Mouse (Mus musculus) layer of hippocampus, adult 18-20 months (tissue): ENCODE measurements around the gene Amy2a5. TPM values are rescaled to one million over a fixed set of nuclear protein-coding genes. Genes with fewer than 3 reads are reported as not detected.
"Not testable (repeated sequence)": the region's sequence is repeated elsewhere in the genome, so short reads cannot be mapped to it uniquely, and the experiment has no call there.

ENCODE experiments used
- DNase-seq, 2 experiments: peaks; one replicate each; pipeline ENCODE4 v3.0.0; 2022; ENCODE audit warnings: low spot score in 2 of 2
- long read RNA-seq: library from polyadenylated mRNA; stranded (forward); transcript quantifications from one replicate; pipeline ENCODE4 v2.0.0, GENCODE M21; 2021
- total RNA-seq, 2 experiments: library from RNA; stranded (reverse); gene quantifications; 2 replicates each; pipeline ENCODE4 v1.2.3; 2021

The Amy2a5 gene
- under 1 TPM in 1 of 2 experiments, not detected in 1; 0.13 TPM for total RNA-seq
- long read RNA-seq, result 0 reads

DNA sequence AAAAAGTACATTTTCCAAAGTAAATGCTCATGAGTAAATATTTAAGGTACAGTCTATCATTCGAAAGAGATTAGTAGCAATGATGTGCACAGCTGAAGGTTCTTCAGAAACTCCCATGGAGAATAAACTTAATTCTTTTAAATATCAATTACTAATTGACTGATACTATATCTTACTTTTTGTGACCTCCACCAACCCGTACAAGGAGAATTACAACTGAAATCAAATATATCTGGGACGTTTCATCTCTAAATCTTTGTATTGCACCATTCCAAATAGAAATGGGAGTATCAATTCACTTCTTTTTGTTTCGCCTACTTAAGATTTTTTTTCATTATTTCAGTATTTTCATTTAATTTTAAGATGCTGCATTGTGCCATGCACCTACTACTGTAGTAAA is at the start of gene Amy2a5:
TSS of gene Amy2a5 (minus strand) at position 101 of the 400 bp plus-strand sequence.
- DNase-seq, result not testable (repeated sequence)

DNA sequence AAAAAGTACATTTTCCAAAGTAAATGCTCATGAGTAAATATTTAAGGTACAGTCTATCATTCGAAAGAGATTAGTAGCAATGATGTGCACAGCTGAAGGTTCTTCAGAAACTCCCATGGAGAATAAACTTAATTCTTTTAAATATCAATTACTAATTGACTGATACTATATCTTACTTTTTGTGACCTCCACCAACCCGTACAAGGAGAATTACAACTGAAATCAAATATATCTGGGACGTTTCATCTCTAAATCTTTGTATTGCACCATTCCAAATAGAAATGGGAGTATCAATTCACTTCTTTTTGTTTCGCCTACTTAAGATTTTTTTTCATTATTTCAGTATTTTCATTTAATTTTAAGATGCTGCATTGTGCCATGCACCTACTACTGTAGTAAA is 32.7 kb upstream of the Amy2a5 start, which contains the start of gene Amy2a4:
TSS of gene Amy2a4 (minus strand) at position 101 of the 400 bp plus-strand sequence.
- not testable (repeated sequence) for DNase-seq

DNA sequence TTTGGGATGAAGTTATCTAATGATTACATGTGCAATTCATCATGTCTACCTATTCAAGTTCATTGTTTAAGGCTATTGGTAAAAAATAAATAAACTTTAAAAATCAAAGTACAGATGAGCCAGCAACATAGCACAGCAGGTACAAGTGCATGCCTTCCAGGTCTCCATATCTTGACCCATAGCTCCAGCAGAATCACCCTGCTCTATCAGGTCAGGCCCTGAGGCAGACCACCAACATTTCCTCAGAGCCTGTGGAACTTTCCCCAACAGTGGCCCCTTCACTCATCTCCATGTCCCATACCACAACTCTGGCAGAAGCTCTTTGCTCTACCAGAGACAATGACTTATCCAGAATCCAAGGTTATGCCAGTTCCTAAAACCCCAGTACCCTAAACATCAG is 21.6 kb upstream of the Amy2a5 start:
- not testable (repeated sequence) for DNase-seq

DNA sequence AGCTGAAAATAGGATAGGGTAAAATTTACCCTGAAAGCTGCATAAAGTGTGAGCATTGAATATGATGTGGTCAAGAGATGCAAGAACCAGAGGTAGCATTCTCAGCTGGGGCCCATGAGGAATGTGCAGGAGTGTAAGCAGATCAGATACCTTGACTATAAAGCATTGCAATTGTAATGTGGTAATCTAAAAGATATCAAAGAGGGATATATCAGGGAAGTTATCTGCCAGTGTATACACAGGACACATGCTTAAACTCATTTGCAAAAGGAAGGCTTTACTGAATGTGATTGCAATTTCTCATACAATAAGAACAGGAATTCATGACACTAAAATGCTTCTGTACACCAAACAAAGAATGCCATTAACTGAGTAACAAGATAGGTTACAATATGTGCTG is 20.9 kb upstream of the Amy2a5 start:
- DNase-seq, result not testable (repeated sequence)

DNA sequence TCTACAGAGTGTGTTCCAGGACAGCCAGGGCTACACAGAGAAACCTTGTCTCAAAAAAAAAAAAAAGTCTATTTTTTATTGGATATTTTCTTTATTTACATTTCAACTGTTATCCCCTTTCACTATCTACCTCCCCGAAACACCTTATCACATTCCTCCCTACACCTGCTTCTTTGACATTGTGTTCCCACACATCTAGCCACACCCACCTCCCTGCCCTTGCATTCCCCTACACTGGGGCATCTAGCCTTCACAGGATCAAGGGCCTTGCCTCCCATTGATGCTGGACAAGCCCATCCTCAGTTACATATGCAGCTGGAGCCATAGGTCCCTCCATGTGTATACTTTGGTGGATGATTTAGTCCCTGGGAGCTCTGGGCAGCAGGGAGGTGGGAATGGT is 31.5 kb downstream of the Amy2a5 start:
- DNase-seq, result no peak

Other genes starting within 250 kb of the Amy2a5 start
- gene Amy2a4, start 32.6 kb upstream of the Amy2a5 start, total RNA-seq, result not detected
- not detected for gene Amy2a3, start 65.2 kb upstream of the Amy2a5 start, total RNA-seq
- gene Amy2a2, start 97.8 kb upstream of the Amy2a5 start, total RNA-seq, result not detected